Mouse (Mus musculus) layer of hippocampus, postnatal 10 days (tissue): Measurements from ENCODE around the gene Gm28043. TPM values are rescaled to one million over a fixed set of nuclear protein-coding genes. Genes with fewer than 3 reads are reported as not detected.
"Not testable (repeated sequence)": the region's sequence is repeated elsewhere in the genome, so short reads cannot be mapped to it uniquely, and the experiment has no call there.

Experiments
- DNase-seq, 2 experiments: peaks; one replicate each; pipeline ENCODE4 v3.0.0; 2021; ENCODE audit warnings: low spot score in 2 of 2
- total RNA-seq, 2 experiments: library from RNA; stranded (reverse); gene quantifications; 2 replicates each; pipeline ENCODE4 v1.2.3; 2021

Gene Gm28043
- total RNA-seq, 2 experiments from 2014 or later: 3.1 to 6.1 TPM

GRCm38 (mm10) chr17:29710562-29711044, 95.9 kb downstream of the Gm28043 start:
- peak; percentile 40 to 55 for DNase-seq

- DNase-seq: peak; percentile 52 to 55
Measured at GRCm38 (mm10) chr17:29711076-29711744, 96.5 kb downstream of the Gm28043 start.

- no peak for DNase-seq
Measured at GRCm38 (mm10) chr17:29711745-29712431, 97.2 kb downstream of the Gm28043 start.

GRCm38 (mm10) chr17:29712565-29712964, 97.9 kb downstream of the Gm28043 start:
- DNase-seq: no peak

- not testable (repeated sequence) for DNase-seq
Measured at GRCm38 (mm10) chr17:29713734-29714133, 99.1 kb downstream of the Gm28043 start.

- DNase-seq: peak; percentile 98
Measured at GRCm38 (mm10) chr17:29716732-29717445, 102.2 kb downstream of the Gm28043 start, which contains the start of gene Ccdc167. Gene Ccdc167, minus strand, starts transcription at chr17:29717044.

- no peak for DNase-seq
Measured at GRCm38 (mm10) chr17:29718660-29719059, 104.0 kb downstream of the Gm28043 start.

- DNase-seq: no peak
Measured at GRCm38 (mm10) chr17:29719628-29720575, 105.2 kb downstream of the Gm28043 start.

GRCm38 (mm10) chr17:29720755-29721365, 106.2 kb downstream of the Gm28043 start:
- DNase-seq: no peak

GRCm38 (mm10) chr17:29724610-29725009, 109.9 kb downstream of the Gm28043 start:
- DNase-seq: no peak

- DNase-seq: no peak
Measured at GRCm38 (mm10) chr17:29725027-29725620, 110.4 kb downstream of the Gm28043 start.

- no peak for DNase-seq
Measured at GRCm38 (mm10) chr17:29728082-29728481, 113.4 kb downstream of the Gm28043 start.

- DNase-seq: peak in 1 of 2 experiments; percentile 55
Measured at GRCm38 (mm10) chr17:29730510-29731265, 116.0 kb downstream of the Gm28043 start.

GRCm38 (mm10) chr17:29731266-29731952, 116.7 kb downstream of the Gm28043 start:
- peak in 1 of 2 experiments; percentile 46 for DNase-seq

GRCm38 (mm10) chr17:29731953-29732325, 117.3 kb downstream of the Gm28043 start:
- DNase-seq: peak; percentile 53 to 64

- DNase-seq: no peak
Measured at GRCm38 (mm10) chr17:29732522-29732921, 117.8 kb downstream of the Gm28043 start.

GRCm38 (mm10) chr17:29736448-29737014, 121.9 kb downstream of the Gm28043 start:
- no peak for DNase-seq
